Mouse (Mus musculus) kidney, postnatal 10 days (tissue): ENCODE measurements at regions not wholly inside any gene's neighbourhood (a gene's known extent, or its start where the extent isn't known, plus 50 kb on each side); places are given as distances from the start of the nearest gene placed in this dataset.
"Not testable (repeated sequence)": the region's sequence is repeated elsewhere in the genome, so short reads cannot be mapped to it uniquely, and the experiment has no call there.

Experiments
- DNase-seq: peaks from one replicate; pipeline ENCODE4 v3.0.0; 2021; ENCODE audit warnings: mixed read lengths

DNA sequence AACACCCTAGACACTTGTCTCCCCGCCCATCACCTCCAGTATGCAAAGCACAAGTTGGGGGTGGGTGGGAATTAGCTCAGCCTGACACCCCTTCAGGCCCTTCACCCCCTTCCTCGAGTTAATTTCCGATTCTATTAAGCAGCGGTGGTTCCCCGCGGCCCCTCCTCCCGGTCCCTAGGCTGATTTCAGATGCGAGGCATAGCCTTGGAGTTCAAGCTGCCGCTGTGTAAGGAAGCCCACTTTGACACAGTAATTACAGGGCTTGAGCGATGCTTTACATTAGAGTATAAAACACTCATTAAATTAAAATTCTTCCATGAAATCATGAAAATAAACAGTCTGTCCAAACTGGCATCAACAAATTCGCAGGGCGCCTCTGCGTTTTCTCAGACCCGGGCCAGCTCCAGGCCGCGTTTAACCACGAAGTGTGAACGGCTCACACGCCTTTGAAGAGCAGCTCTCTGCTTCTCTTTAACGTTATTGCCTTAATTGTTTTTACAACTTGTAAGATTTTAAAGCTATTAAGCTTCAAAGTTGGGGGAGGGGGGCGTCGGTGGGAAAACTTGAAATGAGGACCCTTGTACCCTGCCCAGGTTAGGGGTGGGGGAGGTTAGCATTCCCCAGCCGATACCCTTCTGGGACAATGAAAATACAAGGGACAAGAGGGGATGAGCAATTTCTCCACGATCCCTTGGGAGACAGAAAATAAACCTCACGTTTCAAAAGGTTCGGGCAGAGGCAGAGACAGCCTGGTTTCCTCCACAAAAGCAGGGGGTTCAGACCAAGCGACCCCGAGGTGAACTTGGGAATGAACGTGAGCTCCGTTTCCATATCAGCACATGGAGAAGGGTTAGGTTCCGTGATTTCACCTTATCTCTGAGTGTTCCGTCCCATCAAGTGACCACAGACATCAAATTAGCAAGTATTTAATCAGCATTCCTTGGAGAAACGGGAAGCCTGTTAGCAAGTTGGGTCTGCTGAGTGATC is 114.4 kb downstream of the Dicer1 start:
- no peak for DNase-seq

DNA sequence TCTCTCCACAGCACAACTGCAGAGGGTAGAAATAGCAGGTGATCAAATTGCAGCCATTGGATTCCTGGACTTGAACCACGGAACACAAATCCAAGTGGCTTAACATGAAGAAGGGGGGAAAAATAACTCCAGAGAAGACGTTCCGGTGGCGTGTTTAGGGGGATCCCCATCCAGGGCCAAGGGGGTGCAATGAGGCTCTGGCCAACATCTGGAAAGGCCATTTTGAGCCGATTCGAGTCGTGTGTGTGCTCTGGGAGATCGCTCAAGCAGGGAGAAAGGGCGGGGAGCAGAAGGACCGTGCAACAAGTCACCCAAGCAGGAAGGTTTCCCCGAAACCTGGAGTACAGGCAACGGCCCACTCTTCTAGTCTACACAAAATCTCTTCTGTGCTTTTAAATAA is 115.3 kb downstream of the Dicer1 start:
- DNase-seq, result no peak

DNA sequence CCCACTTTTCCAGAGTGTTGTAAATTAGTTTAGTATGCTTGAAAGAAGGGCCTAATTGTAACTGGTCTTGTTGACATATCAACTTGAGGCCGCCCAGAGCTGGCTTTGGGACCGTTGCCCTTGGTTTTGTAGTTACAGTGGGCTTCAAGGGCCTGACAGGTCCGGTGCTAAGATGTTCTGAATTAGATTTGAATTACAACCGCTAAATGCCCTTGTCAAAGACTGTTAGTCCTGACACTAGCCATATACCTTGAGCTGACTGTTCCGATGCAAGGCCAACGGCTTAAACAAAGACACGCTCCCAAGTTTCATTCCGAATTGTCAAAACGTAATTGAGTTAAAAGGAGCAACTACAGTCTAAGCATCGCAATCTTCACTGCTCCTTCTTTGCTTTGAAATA is 116.9 kb downstream of the Dicer1 start:
- DNase-seq, result no peak

DNA sequence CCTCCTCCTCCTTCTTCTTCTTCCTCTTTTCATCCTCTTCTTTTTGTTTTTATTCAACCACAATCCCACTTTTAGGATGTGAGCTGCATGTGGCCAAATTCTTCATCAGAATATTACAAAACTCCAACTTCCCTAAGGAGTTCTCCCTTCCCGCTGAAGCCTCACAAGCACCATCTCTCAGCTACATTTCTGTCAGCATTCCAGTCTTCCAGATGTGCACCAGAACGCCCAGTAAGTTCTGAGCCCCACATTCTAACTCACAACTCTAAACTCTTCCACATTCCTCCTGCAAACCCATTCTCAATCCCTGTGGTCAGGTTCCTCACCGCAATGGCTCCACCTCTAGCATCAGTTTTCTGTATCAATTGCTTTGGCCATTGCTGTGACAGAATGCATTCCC is 121.2 kb downstream of the Dicer1 start:
- DNase-seq, result no peak

DNA sequence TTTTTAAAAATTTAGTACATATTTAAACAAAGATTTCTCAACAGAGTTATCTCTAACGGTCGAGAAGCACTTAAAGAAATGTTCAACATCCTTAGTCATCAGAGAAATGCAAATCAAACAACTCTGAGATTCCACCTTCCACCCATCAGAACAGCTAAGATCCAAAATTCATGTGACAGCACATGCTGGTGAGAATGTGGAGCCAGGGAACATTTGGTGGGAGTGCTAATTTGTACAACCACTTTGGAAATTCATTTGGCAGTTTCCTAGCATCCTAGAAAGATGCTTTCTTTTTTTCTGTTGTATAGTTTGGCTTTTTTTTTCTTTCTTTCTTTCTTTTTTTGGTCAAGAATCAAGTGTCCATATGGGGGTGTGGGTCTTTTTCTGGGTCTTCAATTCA is 122.3 kb downstream of the Dicer1 start:
- no peak for DNase-seq

DNA sequence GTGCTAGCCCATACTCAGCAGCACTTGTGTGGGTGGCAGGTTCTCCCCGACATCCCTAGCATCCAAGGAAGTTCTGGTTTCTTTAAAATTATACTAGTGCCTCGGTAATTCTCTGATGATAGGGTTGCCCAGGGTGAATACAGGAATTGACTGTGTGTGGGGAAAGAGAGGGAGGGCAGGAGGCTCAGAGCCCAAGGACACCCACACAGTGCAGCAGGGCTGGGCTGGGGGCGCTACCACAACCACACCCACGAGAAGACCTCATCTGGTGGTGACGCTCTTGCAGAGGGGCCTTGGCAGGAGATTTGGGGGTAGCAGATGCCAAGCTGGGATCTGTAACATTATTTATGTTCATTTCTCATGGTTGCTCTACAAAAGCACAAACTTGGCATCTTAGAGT is 125.7 kb downstream of the Dicer1 start:
- no peak for DNase-seq

DNA sequence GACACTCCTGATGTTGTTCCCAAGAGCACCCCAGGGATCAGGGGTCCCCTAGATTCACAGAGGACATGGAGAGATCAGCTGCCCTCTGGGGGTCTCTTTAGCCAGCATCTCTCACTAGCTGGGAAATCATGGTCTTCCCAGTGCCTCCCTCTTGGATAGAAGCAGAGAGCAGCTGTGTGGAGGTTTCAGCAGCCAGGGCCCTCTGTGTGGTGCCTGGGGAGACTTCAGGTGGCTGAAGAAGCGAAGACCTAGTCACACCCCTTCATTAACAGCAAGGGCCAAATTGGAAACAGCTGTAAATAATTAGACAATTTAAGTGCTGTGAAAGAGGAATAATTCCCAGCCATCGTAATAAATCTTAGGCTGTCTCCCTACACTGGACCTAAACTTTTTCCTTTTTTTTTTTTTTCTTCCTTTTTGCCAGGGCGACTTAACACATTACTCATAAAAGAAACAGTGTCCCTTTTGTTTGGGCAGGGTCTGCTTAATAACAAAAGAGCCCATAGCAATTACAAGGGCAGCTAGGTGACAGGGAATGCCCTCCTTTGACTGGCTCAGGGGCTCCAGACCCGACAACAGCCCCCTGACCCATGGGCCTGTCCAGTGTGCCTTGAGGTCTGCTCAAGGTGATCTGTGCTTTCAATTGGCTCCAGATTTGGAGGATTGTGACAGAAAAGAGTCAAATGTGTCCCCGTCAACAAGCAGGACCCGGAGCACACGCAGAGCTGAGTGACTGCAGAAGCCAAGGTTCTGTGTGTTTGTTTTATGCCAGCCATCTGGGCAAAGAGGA is 127.7 kb downstream of the Dicer1 start:
- DNase-seq, result no peak

DNA sequence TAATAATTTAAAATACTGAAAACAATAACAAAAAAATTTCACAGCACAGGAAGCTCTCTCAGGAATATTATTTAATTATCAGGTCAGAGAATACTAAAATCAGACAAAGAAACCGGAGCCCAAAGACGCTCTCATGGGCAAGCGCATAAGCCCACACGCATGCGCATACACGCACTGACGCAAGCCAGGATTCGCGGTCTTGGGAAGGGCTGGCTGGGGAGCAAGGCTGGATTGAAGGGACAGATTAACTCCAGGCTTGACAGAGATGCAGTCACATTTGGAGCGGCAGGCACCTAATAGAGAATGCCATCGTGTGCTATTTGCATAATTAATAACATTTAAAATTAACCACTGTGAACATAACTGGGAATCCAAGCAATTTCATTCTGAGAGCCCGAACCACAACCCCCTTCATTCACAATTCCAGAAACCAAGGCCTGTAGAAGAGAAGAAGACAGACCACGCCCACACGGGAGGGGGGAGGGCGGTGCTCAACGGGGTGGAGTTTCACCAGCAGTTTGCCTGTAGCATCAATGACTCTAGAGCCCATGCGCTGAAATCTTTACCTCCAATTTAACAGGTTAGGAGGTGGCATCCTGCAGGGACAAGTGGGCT is 134.5 kb downstream of the Dicer1 start:
- DNase-seq, result peak; percentile 67

DNA sequence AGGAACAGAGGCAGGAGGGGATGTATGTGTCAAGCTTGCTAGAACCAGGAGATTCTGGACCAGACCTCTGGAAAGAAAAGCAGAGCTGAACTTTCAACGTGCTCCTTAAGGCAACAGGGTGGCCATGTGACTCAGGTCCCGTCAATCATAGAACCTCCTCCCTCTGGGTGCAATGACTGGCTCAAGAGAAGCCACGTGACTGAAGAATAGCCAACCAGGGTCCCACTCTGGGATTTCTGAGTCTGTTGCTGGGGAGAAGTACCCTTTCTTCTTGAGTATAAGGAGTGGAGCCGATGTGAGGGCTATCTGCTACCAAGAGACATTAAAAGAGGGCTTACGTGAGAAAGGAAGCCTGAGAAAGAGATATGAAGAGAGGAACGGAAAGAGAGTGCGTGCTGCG is 137.5 kb downstream of the Dicer1 start:
- DNase-seq, result peak; percentile 26

DNA sequence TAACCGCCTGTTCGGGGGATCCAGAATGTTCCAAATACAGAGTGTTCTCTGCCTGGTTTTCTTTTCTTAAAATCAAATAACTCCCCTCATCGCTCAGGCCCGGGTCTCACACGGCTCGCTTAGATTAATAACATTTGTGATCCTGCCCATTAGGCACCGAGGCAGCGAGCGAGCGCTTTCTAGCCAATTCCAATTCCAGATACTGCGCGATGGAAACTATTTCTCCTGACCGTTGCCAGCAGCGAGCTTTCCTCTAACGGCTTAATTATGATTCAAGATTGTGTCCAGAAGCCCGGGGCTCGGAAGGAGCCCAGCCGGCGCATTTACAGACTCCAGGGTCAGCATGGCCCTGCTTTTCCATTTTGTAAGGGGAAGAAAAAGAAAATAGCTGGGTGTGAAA is 136.6 kb upstream of the Gsc start:
- peak; percentile 52 for DNase-seq

DNA sequence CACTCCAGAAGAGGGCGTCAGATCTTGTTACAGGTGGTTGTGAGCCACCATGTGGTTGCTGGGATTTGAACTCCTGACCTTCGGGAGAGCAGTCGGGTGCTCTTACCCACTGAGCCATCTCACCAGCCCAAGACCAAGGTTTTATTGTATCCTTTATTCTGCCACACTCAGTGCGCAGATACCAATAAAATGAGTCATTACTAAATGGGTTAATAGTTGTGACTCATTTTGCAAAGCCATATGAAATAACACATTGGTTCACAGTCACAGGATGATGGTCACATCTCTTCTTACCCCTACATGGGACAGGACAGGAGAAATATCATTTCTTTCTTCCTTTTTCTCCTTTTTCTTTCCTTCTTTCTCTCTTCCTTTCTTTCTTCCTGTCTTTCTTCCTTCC is 135.8 kb upstream of the Gsc start:
- not testable (repeated sequence) for DNase-seq

DNA sequence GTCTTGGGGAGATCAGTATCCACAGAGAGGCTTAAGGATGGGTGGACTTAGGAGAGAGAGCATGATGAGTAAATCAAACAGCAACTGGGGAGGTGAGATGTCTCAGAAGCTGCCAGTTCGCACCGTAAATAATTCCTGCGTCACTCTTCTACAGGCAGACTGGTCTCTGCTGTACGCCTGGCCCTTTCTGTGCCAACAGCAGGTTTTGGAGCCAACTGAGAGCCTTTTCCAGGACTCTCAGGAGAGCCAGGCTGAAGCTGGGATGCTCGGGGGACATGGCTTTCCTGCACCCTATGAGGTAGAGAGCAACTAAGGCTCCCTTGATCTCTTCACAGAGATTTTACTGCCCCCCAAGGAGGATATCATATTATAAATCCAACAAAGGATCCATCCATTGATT is 134.3 kb upstream of the Gsc start:
- no peak for DNase-seq

DNA sequence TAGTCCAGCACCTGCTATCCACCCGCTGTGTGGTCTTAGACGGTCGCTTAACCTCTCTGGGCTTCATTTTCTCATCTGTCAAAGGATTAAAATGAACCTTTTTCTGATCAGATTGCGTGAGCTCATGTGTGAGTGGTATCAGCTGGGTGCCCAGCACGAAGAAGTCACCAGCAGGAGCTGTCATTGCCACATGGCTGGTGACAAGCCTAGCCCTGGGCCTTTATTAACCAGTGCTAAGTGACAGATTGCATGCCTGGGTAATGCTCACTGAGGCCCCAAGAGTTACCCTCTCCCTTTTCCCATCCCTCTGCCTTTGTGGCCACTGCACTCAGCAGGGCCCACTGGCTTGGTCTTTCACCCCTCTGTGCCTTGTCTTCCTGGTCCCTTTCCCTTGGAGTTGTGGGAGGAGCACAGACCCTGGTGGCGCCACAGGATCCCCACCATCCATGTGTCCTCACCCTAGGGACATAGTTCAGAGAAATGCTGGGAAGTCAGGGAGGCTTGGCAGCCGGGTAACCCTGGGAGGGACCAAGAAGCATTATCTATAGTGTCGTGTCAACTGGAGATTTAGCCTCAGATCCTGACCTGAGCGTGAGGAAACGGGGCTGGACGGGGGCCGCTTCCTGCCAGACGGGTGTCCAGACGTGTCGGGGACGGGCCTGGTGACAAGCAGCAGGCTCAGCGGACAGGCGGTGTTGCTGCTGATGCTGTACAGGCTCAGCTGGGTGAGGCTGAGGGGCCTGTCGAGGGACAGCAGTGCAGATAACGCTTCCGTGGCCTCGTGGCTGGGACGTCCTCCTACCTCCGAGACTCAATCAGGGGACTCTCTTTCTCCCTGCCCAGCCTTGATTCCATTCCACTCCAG is 132.6 kb upstream of the Gsc start:
- DNase-seq, result peak; percentile 65

DNA sequence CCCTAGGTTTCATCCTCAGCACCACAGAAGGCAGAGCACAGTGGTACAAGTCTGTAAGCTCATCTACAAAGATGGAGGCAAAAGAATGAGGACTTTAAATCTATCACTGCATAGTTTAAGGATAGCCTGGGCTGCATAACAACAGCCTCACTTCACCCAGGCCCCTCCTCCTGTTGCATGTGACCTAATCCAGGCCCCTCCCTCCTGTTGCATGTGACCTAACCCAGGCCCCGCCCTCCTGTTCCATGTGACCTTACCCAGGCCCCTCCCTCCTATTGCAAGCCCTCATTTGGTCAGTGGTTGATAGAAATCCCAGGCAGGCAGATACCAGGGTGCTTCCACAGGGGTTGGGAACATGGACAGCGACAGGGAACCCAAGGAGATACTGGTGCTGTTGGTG is 124.9 kb upstream of the Gsc start:
- DNase-seq, result no peak

DNA sequence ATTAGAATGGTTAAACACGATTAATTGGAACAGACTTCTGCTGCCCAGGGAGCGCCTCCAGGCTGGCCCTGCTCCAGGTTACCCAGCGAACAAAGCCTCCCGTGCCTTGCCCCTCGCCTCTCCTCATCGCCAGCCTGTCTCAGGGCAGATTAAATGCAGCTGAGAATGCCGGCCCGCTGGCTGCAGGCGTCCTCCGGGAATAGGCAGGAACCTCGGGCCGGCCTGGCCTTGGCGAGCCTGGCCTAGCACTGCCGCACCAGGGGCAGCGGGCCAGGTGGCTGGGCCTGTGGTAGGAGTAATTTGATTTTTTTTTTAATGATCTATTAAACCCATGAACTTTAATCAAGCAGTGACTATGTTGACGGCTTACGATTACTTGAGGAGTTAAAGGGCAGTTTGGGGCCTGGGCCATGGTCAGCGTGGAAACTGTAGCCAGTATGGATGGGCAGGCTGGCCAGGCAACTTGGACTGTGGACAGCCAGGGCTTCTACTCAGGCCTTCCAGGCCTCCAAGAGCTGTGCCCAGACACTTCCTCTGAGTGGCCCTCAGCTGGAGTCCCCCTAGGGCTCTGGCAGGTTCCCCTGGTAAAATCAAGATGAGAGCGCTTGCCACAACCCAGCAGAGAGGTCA is 120.5 kb upstream of the Gsc start:
- DNase-seq, result peak; percentile 44

DNA sequence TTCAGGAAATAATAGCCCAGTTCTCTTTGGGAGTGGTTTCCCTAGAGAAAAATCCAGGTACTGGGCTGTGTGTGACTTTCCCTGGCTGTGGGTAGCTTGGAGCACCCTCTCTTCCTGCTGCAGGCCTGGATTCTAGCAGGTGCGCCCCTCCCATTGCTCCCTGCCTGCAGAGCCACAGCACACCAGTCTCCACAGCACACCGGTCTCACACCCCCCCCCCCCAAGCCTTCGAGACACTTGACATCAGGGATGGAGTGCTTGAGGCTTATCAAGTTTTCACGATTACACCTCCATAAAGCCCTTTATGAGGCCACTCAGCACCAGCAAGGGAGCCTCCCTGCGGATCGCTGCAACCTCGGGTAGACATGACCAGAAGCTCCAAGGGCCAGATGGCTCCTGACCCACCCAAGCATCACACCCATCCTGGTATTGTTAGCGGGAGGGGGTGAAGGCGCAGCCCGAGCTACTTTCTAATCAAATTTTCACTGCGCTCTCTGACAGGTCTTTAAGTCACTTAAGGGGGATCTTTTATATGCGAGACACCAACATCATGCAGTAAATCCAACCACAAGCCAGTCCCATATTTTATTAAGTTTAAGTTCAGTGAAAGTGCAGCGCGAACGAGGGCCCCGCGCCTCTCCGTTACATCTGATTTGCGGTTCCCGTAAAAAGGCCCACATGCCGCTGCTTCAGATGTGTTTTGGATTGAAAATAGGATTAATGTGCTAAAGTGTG is 119.8 kb upstream of the Gsc start:
- DNase-seq, result no peak

DNA sequence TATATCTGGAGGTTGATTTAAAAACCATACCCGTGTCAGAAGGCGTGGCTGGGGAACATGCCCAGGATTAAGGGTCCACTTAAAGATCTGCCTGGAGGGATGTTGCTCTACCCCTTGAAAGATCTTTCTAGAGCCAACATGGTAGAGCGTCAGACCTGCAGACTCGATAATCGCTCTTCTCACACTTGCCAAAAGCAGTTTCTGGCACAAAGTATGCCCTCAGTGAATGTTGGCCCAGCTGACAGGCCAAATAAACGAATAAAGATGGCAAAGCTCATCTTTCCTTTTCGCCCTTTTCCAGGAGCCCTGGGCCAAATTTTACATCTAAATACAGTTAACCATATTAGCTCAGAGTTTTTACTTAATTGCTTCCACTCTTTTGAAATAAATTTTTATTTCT is 118.4 kb upstream of the Gsc start:
- DNase-seq, result no peak

DNA sequence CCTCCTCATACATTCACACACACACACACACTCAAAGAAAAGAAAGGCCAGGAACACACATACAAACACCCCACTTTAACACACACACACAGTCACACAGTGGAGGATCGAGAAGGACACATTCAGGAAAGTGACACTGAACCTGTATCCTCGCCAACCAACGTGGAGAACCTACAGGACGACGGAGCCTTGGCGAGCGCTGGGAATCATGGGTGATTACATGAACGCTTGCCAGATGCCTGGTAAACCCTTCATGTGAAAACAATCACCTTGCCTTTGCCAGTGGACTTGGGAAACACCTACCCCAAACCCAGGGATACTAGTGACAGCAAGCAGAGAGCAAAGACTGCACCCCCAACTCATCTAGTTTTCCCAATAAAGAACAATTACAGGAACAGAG is 117.2 kb upstream of the Gsc start:
- no peak for DNase-seq

DNA sequence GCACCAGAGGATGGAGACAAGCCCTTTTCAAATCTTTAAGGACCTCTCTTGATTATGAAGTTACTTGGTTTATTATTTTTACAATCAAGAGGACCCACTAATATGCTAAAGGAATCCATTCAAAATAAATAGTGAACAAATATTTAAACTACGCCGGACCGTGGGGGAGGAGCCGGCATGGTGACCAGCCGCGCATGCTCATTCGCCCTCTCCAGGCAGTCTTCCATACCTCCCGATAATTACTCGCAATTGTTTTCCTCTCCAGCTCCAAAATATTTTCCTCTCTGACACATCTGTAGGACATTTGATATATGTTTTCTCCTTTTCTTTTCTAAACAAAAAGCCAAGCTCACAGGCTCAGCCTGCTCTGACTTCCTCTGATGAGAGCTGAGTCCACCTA is 111.3 kb upstream of the Gsc start:
- no peak for DNase-seq

DNA sequence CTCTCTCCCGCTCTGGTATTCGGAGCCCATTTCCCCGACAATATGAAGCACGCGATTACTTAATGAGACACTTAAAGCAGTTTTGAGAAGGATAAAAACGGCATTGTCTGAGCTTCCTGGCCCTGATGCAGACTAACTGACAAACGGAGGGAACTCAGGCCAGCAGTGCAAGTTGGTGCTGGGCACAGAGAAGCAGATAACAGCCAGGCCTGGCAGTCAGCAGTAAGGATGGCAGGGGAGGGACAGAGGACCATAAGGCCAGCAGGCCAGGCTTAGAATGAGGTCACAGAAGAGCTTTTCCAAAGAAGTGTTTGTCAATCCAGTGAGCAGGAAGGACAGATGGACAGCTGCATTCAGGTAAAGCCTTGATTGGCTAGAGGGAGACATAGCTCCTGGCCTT is 107.7 kb upstream of the Gsc start:
- DNase-seq, result no peak

DNA sequence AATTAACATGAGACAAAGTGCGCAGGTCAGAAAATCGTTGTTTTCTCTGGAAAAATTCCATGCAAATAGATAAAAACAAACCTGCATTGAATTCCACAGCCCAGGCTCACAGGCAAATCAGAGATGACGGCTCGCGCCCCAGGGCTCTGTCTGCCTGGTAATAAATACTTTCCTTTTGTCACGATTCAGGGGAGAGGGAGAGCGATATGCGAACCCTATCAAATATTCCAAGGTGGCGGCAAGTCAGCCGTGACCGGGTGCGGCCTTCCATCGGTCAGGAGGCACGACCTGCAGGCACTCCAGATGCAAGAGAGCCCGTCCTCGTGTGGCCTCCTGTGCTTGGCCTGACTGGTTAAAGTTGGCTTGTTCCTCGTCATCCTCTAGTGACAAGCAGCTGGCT is 94.5 kb upstream of the Gsc start:
- DNase-seq, result peak; percentile 15
